Mouse (Mus musculus) liver, embryonic 11.5 days (tissue): ENCODE data around the gene Zscan29. TPM values are rescaled to one million over a fixed set of nuclear protein-coding genes. Genes with fewer than 3 reads are reported as not detected.
"Not testable (repeated sequence)": the region's sequence is repeated elsewhere in the genome, so short reads cannot be mapped to it uniquely, and the experiment has no call there.

Experiments
- ATAC-seq: fragments of 200-750 bp; cut with Nextera tagmentation; replicated peaks from 2 replicates; pipeline ENCODE4 v1.8.0; 2017; ENCODE audit warnings: moderate number of reproducible peaks, mild to moderate bottlenecking, moderate TSS enrichment, moderate library complexity; ENCODE audit not compliant: low FRiP score
- DNase-seq: peaks from one replicate; pipeline ENCODE4 v3.0.0-alpha.2; 2017; ENCODE audit warnings: low spot score
- H3K27ac ChIP-seq: fragments of 300-500 bp; sonication (generic); 2 replicates; pipeline ENCODE4 v1.5.1; 2014; ENCODE audit warnings: mild to moderate bottlenecking, low read depth, low read length, control low read depth
- H3K27me3 ChIP-seq: fragments of 300-500 bp; sonication (generic); replicated peaks from 2 replicates; pipeline ENCODE4 v1.6.1; 2014; ENCODE audit warnings: low read length, mixed read lengths; ENCODE audit not compliant: control insufficient read depth, insufficient read depth
- H3K36me3 ChIP-seq: fragments of 300-500 bp; sonication (generic); 2 replicates; pipeline ENCODE4 v1.6.1; 2014; ENCODE audit warnings: mild to moderate bottlenecking, low read length, moderate library complexity, mixed read lengths; ENCODE audit not compliant: control insufficient read depth, insufficient read depth
- H3K4me1 ChIP-seq: fragments of 300-500 bp; sonication (generic); replicated peaks from 2 replicates; pipeline ENCODE4 v1.6.1; 2014; ENCODE audit warnings: low read length, mixed read lengths; ENCODE audit not compliant: control insufficient read depth, insufficient read depth
- H3K4me2 ChIP-seq: fragments of 300-500 bp; sonication (generic); 2 replicates; pipeline ENCODE4 v1.6.1; 2014; ENCODE audit warnings: mild to moderate bottlenecking, control low read depth, moderate library complexity
- H3K4me3 ChIP-seq: fragments of 300-500 bp; sonication (generic); 2 replicates; pipeline ENCODE4 v1.5.1; 2014; ENCODE audit warnings: low read depth, low read length, control low read depth
- H3K9ac ChIP-seq: fragments of 300-500 bp; sonication (generic); 2 replicates; pipeline ENCODE4 v1.6.1; 2014; ENCODE audit warnings: low read depth, low read length, control low read depth
- H3K9me3 ChIP-seq: fragments of 300-500 bp; sonication (generic); 2 replicates; pipeline ENCODE4 v1.6.1; 2016; ENCODE audit warnings: low read length, inconsistent platforms, mixed read lengths; ENCODE audit not compliant: control insufficient read depth
- WGBS: fragments of 180-500 bp; shearing (Covaris S2); extraction: QIAGEN DNeasy Blood & Tissue Kit; methylation state at CpG from one replicate; pipeline ENCODE4 v1.1.7; 2014; 5-methylcytosine and 5-hydroxymethylcytosine counted together
- polyA plus RNA-seq: library from polyadenylated mRNA; unstranded; fragments of >200 nt; fragmentation: Nextera tagmentation; extraction: Ambion mirVana; gene quantifications from 2 replicates; pipeline ENCODE4 v1.2.1, GENCODE M21; 2014

Zscan29 gene
- polyA plus RNA-seq, 1 experiment from 2014 or later = 7.6 TPM

DNA sequence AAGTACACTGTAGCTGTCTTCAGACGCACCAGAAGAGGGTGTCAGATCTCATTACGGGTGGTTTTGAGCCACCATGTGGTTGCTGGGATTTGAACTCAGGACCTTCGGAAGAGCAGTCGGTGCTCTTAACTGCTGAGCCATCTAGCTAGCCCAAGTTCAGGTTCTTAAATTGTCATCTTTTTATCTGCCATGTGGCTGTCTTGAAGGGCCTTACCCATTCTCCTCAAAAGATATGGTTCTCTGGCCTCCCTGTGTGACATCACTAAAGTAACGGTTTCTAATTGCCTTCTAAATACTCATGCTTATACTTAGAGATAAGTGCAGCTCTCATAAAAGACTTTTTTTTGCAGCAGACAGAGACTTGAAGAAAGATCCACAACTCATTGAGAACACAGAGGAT, 44.6 kb downstream of the Zscan29 start:
- H3K9me3 ChIP-seq, H3K27me3 ChIP-seq, ATAC-seq, DNase-seq, H3K4me3 ChIP-seq, H3K36me3 ChIP-seq, H3K9ac ChIP-seq, H3K4me2 ChIP-seq, H3K27ac ChIP-seq, H3K4me1 ChIP-seq: not testable (repeated sequence)
- WGBS = 87% methylated on average over 5 of the region's 5 CpGs

DNA sequence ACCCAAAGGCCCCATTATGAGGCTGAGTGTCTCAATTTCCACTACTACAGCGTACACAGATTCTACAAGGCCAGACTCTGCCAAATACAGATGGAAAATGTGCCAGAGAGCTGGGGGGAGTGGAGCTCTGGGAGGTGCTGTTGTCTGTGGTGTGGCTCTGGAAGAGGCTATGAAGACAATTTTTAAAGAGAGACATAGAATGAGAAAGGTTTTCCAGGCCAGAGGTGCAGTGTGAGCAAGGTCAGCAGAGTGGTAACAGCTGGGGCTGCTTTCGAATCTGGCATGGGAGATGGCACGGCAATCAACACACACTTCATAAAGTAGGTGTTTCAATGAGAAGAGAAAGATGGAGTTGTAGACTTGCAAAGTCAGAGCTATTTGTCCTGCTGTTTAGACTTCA, 51.7 kb downstream of the Zscan29 start:
- no peak for ATAC-seq
- H3K27ac ChIP-seq = no peak overlapping the region
- no peak for DNase-seq
- WGBS = 80% methylated on average over 3 of the region's 3 CpGs
- H3K4me2 ChIP-seq = no peak overlapping the region
- H3K36me3 ChIP-seq = no peaks in the 10 kb centered on the region
- H3K27me3 ChIP-seq = no peaks in the 10 kb centered on the region
- H3K4me1 ChIP-seq = no peaks in the 10 kb centered on the region
- no peak overlapping the region for H3K9ac ChIP-seq
- H3K9me3 ChIP-seq = no peaks in the 10 kb centered on the region
- no peak overlapping the region for H3K4me3 ChIP-seq

DNA sequence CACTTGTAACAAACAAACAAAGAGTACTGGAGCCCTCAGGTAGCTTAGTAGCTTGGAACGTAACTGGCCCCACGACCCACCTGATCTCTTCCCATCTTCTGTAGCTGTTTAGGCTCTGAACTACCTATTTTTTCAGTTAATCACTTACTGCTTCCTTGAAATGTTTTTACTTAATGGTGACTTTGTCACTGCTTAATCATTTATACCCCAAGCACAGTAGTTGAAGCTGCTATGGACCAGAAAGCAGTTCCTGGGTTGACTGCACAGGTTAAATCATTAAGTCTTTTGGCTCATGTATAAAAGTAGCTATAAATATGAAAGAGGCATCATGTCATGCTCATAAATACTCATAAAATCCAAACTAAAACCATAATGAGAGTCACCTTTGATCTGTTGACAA, 55.5 kb downstream of the Zscan29 start:
- Histone ChIP-seq H3K9ac (no peak overlapping the region), H3K4me2 (no peak overlapping the region), H3K27ac (no peak overlapping the region), H3K36me3 (no peaks in the 10 kb centered on the region), H3K4me3 (no peak overlapping the region), H3K4me1 (no peaks in the 10 kb centered on the region), H3K9me3 (no peaks in the 10 kb centered on the region), H3K27me3 (no peaks in the 10 kb centered on the region)
- 91% methylated on average over 2 of the region's 2 CpGs for WGBS
- no peak for DNase-seq
- ATAC-seq = no peak

DNA sequence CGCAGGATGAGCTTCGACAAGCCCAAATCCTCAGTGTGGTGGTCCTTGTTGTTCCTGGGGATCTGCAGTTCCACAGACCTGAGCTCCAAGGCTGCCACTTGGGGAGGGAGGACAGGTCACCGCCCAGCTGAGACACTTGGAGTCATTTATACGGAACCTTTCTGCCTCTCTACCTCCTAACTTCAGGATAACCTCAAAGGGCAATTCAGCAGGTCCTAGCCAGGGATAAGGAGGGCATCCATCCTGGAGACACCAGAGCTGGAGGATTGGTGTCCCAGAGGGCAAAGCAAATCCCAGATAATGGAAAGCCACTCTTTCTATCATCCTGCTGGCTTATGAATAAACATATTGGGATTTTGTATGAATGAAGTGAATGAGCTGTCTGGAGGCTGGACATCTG, 61.2 kb downstream of the Zscan29 start, which contains the start of gene Tgm7:
TSS of gene Tgm7 (minus strand) at position 101 of the 400 bp plus-strand sequence.
- no peaks in the 10 kb centered on the region for H3K36me3 ChIP-seq
- no peaks in the 10 kb centered on the region for H3K27me3 ChIP-seq
- 81% methylated on average over 4 of the region's 4 CpGs for WGBS
- no peak for DNase-seq
- no peak within 1 kb of the TSS for H3K4me3 ChIP-seq
- no peak within 1 kb of the TSS for H3K27ac ChIP-seq
- H3K9me3 ChIP-seq = no peaks in the 10 kb centered on the region
- no peak within 1 kb of the TSS for H3K9ac ChIP-seq
- no peak within 1 kb of the TSS for H3K4me2 ChIP-seq
- ATAC-seq = no peak
- no peaks in the 10 kb centered on the region for H3K4me1 ChIP-seq

Other genes with a start within 250 kb of the Zscan29 start
- 22.3 and 23.4 TPM in 2 replicates for gene Ubr1, start 200.4 kb downstream of the Zscan29 start, polyA plus RNA-seq
- 3.0 and 3.7 TPM in 2 replicates for gene Tmem62, start 194.1 kb downstream of the Zscan29 start, polyA plus RNA-seq
- gene Ccndbp1, start 162.7 kb downstream of the Zscan29 start, polyA plus RNA-seq = 42.6 and 45.0 TPM in 2 replicates
- 61.3 and 70.2 TPM in 2 replicates for gene Epb42, start 134.1 kb downstream of the Zscan29 start, polyA plus RNA-seq
- 0.16 and 0.38 TPM in 2 replicates for gene Tgm5, start 85.3 kb downstream of the Zscan29 start, polyA plus RNA-seq
- not detected in 2 replicates for gene Tgm7, start 61.3 kb downstream of the Zscan29 start, polyA plus RNA-seq
- gene Adal, start 30.7 kb downstream of the Zscan29 start, polyA plus RNA-seq = 17.8 and 18.5 TPM in 2 replicates
- 16.8 and 17.1 TPM in 2 replicates for gene Lcmt2, start 30.5 kb downstream of the Zscan29 start, polyA plus RNA-seq
- 50.4 and 51.0 TPM in 2 replicates for gene Tubgcp4, start 471 bp downstream of the Zscan29 start, polyA plus RNA-seq
- gene Trp53bp1, start 100.3 kb upstream of the Zscan29 start, polyA plus RNA-seq = 32.4 and 36.0 TPM in 2 replicates
- gene Map1a, start 118.5 kb upstream of the Zscan29 start, polyA plus RNA-seq = 1.5 and 2.1 TPM in 2 replicates
- gene Ppip5k1, start 184.3 kb upstream of the Zscan29 start, polyA plus RNA-seq = 9.6 and 10.1 TPM in 2 replicates
- 1.7 TPM in 2 replicates for gene Ckmt1, start 186.6 kb upstream of the Zscan29 start, polyA plus RNA-seq
- gene Strc, start 216.0 kb upstream of the Zscan29 start, polyA plus RNA-seq = not detected in 2 replicates
- gene Pdia3, start 242.7 kb upstream of the Zscan29 start, polyA plus RNA-seq = 491 and 541 TPM in 2 replicates
- gene Catsper2, start 242.7 kb upstream of the Zscan29 start, polyA plus RNA-seq = 1.6 and 1.7 TPM in 2 replicates